Mouse (Mus musculus) B cell, adult 2 months (primary cell): ENCODE results near the gene Usp2.
A peak's percentile ranks its signal among the peaks of the same experiment; 100 is the strongest.

Experiments
- DNase-seq, 2 experiments: peaks; one replicate each; pipeline ENCODE4 v3.0.0; 2022

Gene Usp2

GRCm38 (mm10) chr9:44076764-44077120 lies 9.9 kb downstream of the Usp2 start:
- DNase-seq: peak; percentile 63 to 66

GRCm38 (mm10) chr9:44077266-44077910 lies 10.6 kb downstream of the Usp2 start:
- DNase-seq: no peak

GRCm38 (mm10) chr9:44078136-44078797 lies 11.4 kb downstream of the Usp2 start:
- no peak for DNase-seq

- DNase-seq: no peak
Observed at GRCm38 (mm10) chr9:44078955-44079756, 12.3 kb downstream of the Usp2 start.

DNA sequence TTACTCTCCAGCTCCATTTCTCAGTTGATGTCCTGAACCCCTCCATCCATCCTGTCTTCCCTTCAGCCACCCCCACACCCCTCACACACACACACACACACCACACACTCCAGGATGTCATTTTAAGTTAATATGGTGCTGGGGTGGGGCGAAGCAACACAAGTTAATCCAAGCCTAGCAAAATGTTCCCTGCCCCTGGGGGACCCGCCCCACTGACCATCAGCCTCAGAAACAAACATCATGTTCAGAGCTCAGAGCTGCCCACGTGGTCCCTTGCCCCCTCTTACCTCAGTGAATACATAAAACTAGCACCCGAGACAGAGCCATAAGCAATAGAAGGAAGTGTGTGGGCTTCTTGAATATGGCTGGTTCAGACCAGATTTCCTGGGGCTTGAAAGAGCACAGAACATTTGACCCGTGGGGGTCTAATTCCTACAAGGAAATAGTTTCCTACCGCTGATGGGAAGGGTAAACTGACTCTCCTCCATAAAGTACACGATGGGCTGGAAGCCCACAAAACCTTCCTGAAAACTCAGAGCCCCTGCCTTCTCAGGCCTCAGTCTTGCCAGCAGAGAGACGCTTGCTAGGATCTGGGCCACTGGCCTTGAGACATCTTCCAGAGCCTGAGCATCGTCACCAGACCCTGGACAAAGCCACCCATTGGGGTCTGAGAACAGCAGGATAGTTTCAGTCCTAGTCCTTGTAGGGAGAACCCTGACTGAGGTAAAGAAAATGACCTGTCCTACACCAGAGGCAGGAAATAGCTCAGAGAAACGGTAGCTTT lies 13.4 kb downstream of the Usp2 start:
- no peak for DNase-seq

GRCm38 (mm10) chr9:44080953-44081352 lies 14.1 kb downstream of the Usp2 start:
- no peak for DNase-seq

GRCm38 (mm10) chr9:44081581-44081980 lies 14.8 kb downstream of the Usp2 start:
- no peak for DNase-seq

- no peak for DNase-seq
Observed at GRCm38 (mm10) chr9:44082266-44082665, 15.4 kb downstream of the Usp2 start.

GRCm38 (mm10) chr9:44083392-44084121 lies 16.7 kb downstream of the Usp2 start:
- no peak for DNase-seq

- DNase-seq: no peak
Observed at GRCm38 (mm10) chr9:44084236-44084635, 17.4 kb downstream of the Usp2 start.

GRCm38 (mm10) chr9:44084659-44085229 lies 17.9 kb downstream of the Usp2 start:
- peak; percentile 83 for DNase-seq

- DNase-seq: no peak
Observed at GRCm38 (mm10) chr9:44085276-44085675, 18.5 kb downstream of the Usp2 start.

GRCm38 (mm10) chr9:44085741-44086665 lies 19.2 kb downstream of the Usp2 start:
- DNase-seq: no peak

DNA sequence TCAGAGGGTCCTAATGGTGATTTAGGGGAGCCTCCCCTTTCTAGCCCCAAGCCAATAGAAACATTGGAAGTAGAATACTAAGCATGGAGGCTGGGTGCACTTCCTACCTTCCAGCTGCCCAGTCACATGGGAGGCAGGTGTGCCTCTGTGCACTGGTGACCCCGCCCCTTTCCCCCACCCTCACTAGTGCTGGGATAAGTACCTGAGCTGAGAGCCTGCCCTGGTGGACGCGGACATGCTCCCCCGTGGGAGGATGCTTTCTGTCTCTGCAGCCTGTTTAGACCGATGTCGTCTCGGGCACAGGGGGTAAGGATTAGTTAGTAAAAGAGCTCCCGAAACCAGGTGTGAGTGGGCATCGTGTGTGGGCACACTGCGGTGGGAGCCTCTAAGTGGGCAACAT lies 20.1 kb downstream of the Usp2 start:
- no peak for DNase-seq

DNA sequence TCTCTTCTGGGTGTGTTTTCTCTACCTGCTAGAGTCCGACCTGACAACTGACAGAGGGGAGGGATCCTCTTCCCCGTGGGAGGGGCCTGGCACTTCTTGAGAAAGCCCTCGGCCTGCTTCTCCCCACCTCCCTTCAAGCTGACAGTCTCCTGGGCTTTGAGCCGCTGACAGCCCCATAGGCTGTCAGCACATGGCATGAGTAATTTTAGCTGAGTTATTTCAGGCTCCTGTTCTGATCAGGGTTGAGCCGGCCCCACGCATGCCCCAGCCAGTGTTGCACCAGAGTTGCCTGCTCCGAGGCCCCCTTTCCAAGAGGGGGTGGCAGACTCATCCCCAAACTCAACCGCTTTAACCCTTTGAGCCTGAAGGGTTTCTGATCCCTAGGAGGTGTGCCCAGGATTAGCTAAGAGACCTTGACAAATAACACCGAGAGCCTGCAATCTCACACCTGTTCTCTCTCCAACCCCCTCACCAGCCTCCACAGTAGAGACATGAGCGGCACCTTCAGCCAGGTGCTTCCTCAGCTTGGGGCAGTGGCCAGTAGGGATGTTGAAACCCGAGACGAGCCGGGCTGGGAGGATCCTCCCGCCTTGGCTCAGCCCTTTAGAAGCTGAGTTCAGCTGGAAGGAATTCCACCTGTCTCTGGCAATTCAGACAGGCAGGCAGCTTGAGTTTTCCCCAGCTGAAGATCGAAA lies 21.1 kb downstream of the Usp2 start:
- DNase-seq: no peak

- DNase-seq: no peak
Observed at GRCm38 (mm10) chr9:44088877-44089608, 22.2 kb downstream of the Usp2 start.

DNA sequence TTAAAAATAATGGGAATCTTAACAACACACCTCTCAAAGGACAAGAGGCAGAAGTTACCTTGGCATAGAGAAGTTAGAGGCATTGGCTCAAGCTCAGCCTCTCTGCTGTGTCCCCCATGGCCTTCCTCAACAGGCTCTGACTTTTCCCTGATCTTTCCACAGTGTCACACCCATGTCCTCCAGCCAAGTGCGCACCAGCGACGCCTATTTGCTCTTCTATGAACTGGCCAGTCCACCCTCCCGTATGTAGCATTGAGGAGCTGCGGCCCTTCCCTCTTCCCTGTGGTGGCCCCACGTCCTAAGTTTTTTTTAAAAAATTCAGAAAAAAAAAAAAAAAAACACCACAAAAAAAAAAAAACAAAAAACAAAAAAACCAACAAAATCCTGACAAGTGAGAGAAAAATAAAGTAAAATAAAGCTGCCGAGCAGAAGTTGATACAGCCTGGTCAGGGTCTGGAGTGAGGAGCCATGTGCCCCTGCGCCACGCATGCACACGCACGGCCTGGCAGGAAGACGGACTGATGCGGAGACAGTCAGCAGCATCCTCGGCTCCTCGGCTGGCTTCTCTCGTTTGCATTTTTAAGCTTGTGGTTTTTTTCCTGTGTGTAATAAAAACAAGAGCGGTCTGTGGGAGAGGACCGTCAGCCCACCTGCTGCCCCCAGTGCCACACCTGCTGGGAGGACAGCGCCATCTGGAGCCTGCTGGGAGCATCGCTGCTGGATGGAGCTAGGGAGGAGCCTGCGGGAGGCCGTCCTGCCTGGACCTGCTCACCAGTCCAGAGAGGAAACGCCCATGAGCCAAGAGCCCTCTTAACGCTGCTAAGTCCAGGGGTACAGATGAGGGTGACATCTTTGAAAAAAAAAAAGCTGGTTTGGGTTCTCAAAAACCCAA lies 27.0 kb downstream of the Usp2 start:
- peak; percentile 84 to 86 for DNase-seq

- no peak for DNase-seq
Observed at GRCm38 (mm10) chr9:44094737-44095136, 27.9 kb downstream of the Usp2 start.
